Mouse (Mus musculus) bone marrow macrophage, adult 2 months (primary cell): ENCODE results near the gene Khsrp.
"Not testable (repeated sequence)": the region's sequence is repeated elsewhere in the genome, so short reads cannot be mapped to it uniquely, and the experiment has no call there.

Source experiments
- CTCF ChIP-seq: IDR thresholded peaks from 2 replicates; pipeline ENCODE4 v1.5.1; 2012; ENCODE audit warnings: low read depth, mild to moderate bottlenecking, low read length, moderate library complexity
- POLR2A ChIP-seq: IDR thresholded peaks from 2 replicates; pipeline ENCODE4 v1.6.1; 2012; ENCODE audit warnings: mild to moderate bottlenecking, low read depth, low read length, borderline replicate concordance

DNA sequence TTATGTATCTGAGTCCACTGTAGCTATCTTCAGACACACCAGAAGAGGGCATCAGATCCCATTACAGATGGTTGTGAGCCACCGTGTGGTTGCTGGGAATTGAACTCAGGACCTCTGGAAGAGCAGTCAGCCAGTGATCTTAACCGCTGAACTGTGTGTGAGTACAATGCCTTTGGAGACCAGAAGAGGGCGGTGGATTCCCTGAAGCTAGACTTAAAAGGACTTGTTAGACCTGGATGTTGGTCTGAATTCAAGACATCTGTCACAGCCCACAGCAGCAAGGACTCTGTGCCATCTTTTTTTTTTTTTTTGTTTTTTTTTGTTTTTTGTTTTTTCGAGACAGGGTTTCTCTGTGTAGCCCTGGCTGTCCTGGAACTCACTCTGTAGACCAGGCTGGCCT is 20.4 kb upstream of the Khsrp start:
- TF ChIP-seq CTCF, POLR2A: not testable (repeated sequence)
